Mouse (Mus musculus) forebrain, embryonic 11.5 days (tissue): ENCODE measurements at regions not wholly inside any gene's neighbourhood (a gene's known extent, or its start where the extent isn't known, plus 50 kb on each side); places are given as distances from the start of the nearest gene placed in this dataset.

ENCODE experiments used
- ATAC-seq: fragments of 200-750 bp; cut with Nextera tagmentation; replicated peaks from 2 replicates; pipeline ENCODE4 v1.8.0; 2017; ENCODE audit warnings: moderate TSS enrichment; ENCODE audit not compliant: low FRiP score
- DNase-seq: peaks from one replicate; pipeline ENCODE4 v3.0.0-alpha.2; 2017; ENCODE audit warnings: low spot score
- H3K27ac ChIP-seq: fragments of 300-500 bp; sonication (generic); 2 replicates; pipeline ENCODE4 v1.5.1; 2014; ENCODE audit warnings: low read depth, low read length
- H3K27me3 ChIP-seq: fragments of 300-500 bp; sonication (generic); 2 replicates; pipeline ENCODE4 v1.6.1; 2014; ENCODE audit warnings: mild to moderate bottlenecking, low read length, mixed read lengths; ENCODE audit not compliant: control insufficient read depth, insufficient read depth
- H3K36me3 ChIP-seq: fragments of 300-500 bp; sonication (generic); 2 replicates; pipeline ENCODE4 v1.6.1; 2014; ENCODE audit warnings: mild to moderate bottlenecking, low read length, moderate library complexity, mixed read lengths; ENCODE audit not compliant: control insufficient read depth, insufficient read depth
- H3K4me1 ChIP-seq: fragments of 300-500 bp; sonication (generic); replicated peaks from 2 replicates; pipeline ENCODE4 v1.6.1; 2014; ENCODE audit warnings: low read length, mixed read lengths; ENCODE audit not compliant: control insufficient read depth, insufficient read depth
- H3K4me2 ChIP-seq: fragments of 300-500 bp; sonication (generic); 2 replicates; pipeline ENCODE4 v1.6.1; 2014; ENCODE audit warnings: low read depth, mild to moderate bottlenecking, low read length, moderate library complexity, mixed read lengths; ENCODE audit not compliant: severe bottlenecking
- H3K4me3 ChIP-seq: fragments of 300-500 bp; sonication (generic); 2 replicates; pipeline ENCODE4 v1.5.1; 2014; ENCODE audit warnings: low read depth, low read length
- H3K9ac ChIP-seq: fragments of 300-500 bp; sonication (generic); 2 replicates; pipeline ENCODE4 v1.6.1; 2014; ENCODE audit warnings: low read length
- H3K9me3 ChIP-seq: fragments of 300-500 bp; sonication (generic); 2 replicates; pipeline ENCODE4 v1.6.1; 2016; ENCODE audit warnings: low read length, mixed read lengths; ENCODE audit not compliant: control insufficient read depth
- WGBS: fragments of 180-500 bp; shearing (Covaris S2); extraction: QIAGEN DNeasy Blood & Tissue Kit; methylation state at CpG from one replicate; pipeline ENCODE4 v1.1.7; 2014; 5-methylcytosine and 5-hydroxymethylcytosine counted together

GRCm38 (mm10) chr1:119234449-119234848, 181.0 kb upstream of the Gli2 start:
- Histone ChIP-seq H3K4me1 (no peaks in the 10 kb centered on the region), H3K36me3 (no peaks in the 10 kb centered on the region), H3K9ac (no peak overlapping the region), H3K4me2 (no peak overlapping the region), H3K9me3 (no peaks in the 10 kb centered on the region; the same call in 1 of the 2 replicates), H3K4me3 (no peak overlapping the region), H3K27me3 (no peaks in the 10 kb centered on the region), H3K27ac (no peak overlapping the region)
- DNase-seq (no peak), ATAC-seq (no peak)
- 94% methylated on average over 9 of the region's 9 CpGs for WGBS

GRCm38 (mm10) chr1:119226996-119227395, 173.6 kb upstream of the Gli2 start:
- ATAC-seq: no peak
- WGBS: 91% methylated on average over 2 of the region's 2 CpGs
- no peak overlapping the region for H3K9ac ChIP-seq

GRCm38 (mm10) chr1:119223876-119224275, 170.5 kb upstream of the Gli2 start:
- H3K27me3 ChIP-seq: no peaks in the 10 kb centered on the region
- H3K27ac ChIP-seq: no peak overlapping the region
- no peak overlapping the region for H3K4me2 ChIP-seq
- H3K4me1 ChIP-seq: no peaks in the 10 kb centered on the region
- WGBS: 91% methylated on average over 8 of the region's 8 CpGs
- no peaks in the 10 kb centered on the region for H3K9me3 ChIP-seq
- DNase-seq (no peak), ATAC-seq (no peak)
- H3K9ac ChIP-seq: no peak overlapping the region
- H3K36me3 ChIP-seq: no peaks in the 10 kb centered on the region
- no peak overlapping the region for H3K4me3 ChIP-seq

More at GRCm38 (mm10) chr1:119226996-119227395, 173.6 kb upstream of the Gli2 start:
- H3K4me3 ChIP-seq: no peak overlapping the region
- no peaks in the 10 kb centered on the region for H3K4me1 ChIP-seq
- DNase-seq: no peak
- no peak overlapping the region for H3K4me2 ChIP-seq
- H3K36me3 ChIP-seq: no peaks in the 10 kb centered on the region
- H3K9me3 ChIP-seq: no peaks in the 10 kb centered on the region
- H3K27me3 ChIP-seq: no peaks in the 10 kb centered on the region
- H3K27ac ChIP-seq: no peak overlapping the region

GRCm38 (mm10) chr1:119221901-119222300, 168.5 kb upstream of the Gli2 start:
- Histone ChIP-seq H3K27me3 (no peaks in the 10 kb centered on the region), H3K4me1 (no peaks in the 10 kb centered on the region), H3K9me3 (no peaks in the 10 kb centered on the region), H3K36me3 (no peaks in the 10 kb centered on the region), H3K4me3 (no peak overlapping the region), H3K27ac (no peak overlapping the region), H3K4me2 (no peak overlapping the region), H3K9ac (no peak overlapping the region)
- DNase-seq: no peak
- ATAC-seq: no peak
- 90% methylated on average over 6 of the region's 6 CpGs for WGBS

- H3K9ac ChIP-seq: no peak overlapping the region
- no peaks in the 10 kb centered on the region for H3K4me1 ChIP-seq
- no peak for DNase-seq
- no peaks in the 10 kb centered on the region for H3K27me3 ChIP-seq
- 79% methylated on average over 7 of the region's 7 CpGs for WGBS
- H3K4me3 ChIP-seq: no peak overlapping the region
- H3K27ac ChIP-seq: no peak overlapping the region
- H3K9me3 ChIP-seq: no peaks in the 10 kb centered on the region
- no peak overlapping the region for H3K4me2 ChIP-seq
- no peak for ATAC-seq
- no peaks in the 10 kb centered on the region for H3K36me3 ChIP-seq
Measured at GRCm38 (mm10) chr1:119221012-119221411, 167.6 kb upstream of the Gli2 start.

- WGBS: 86% methylated on average over 10 of the region's 10 CpGs
- no peak overlapping the region for H3K4me2 ChIP-seq
- no peaks in the 10 kb centered on the region for H3K27me3 ChIP-seq
- no peak overlapping the region for H3K9ac ChIP-seq
- no peaks in the 10 kb centered on the region for H3K36me3 ChIP-seq
- H3K4me3 ChIP-seq: no peak overlapping the region
- H3K9me3 ChIP-seq: no peaks in the 10 kb centered on the region
- ATAC-seq: no peak
- no peak for DNase-seq
- no peaks in the 10 kb centered on the region for H3K4me1 ChIP-seq
- H3K27ac ChIP-seq: no peak overlapping the region
Measured at GRCm38 (mm10) chr1:119219817-119220216, 166.4 kb upstream of the Gli2 start.

- ATAC-seq: no peak
Measured at GRCm38 (mm10) chr1:119217387-119217786, 164.0 kb upstream of the Gli2 start.

GRCm38 (mm10) chr1:119209607-119210007, 156.2 kb upstream of the Gli2 start:
- Histone ChIP-seq H3K4me1 (no peaks in the 10 kb centered on the region), H3K27ac (no peak overlapping the region), H3K9ac (no peak overlapping the region), H3K4me3 (no peak overlapping the region), H3K27me3 (no peaks in the 10 kb centered on the region), H3K9me3 (no peaks in the 10 kb centered on the region), H3K4me2 (no peak overlapping the region), H3K36me3 (no peaks in the 10 kb centered on the region)
- ATAC-seq (no peak), DNase-seq (no peak)
- WGBS: 72% methylated on average over 7 of the region's 7 CpGs

More at GRCm38 (mm10) chr1:119217387-119217786, 164.0 kb upstream of the Gli2 start:
- no peaks in the 10 kb centered on the region for H3K9me3 ChIP-seq
- H3K36me3 ChIP-seq: no peaks in the 10 kb centered on the region
- H3K4me1 ChIP-seq: no peaks in the 10 kb centered on the region
- no peak overlapping the region for H3K4me2 ChIP-seq
- H3K27me3 ChIP-seq: no peaks in the 10 kb centered on the region
- no peak for DNase-seq
- no peak overlapping the region for H3K9ac ChIP-seq
- WGBS: 59% methylated on average over 4 of the region's 4 CpGs
- H3K27ac ChIP-seq: no peak overlapping the region
- no peak overlapping the region for H3K4me3 ChIP-seq

- ATAC-seq (no peak), DNase-seq (no peak)
- Histone ChIP-seq H3K9ac (no peak overlapping the region), H3K4me2 (no peak overlapping the region), H3K9me3 (no peaks in the 10 kb centered on the region), H3K36me3 (no peaks in the 10 kb centered on the region), H3K4me1 (no peaks in the 10 kb centered on the region), H3K27me3 (no peaks in the 10 kb centered on the region), H3K4me3 (no peak overlapping the region), H3K27ac (no peak overlapping the region)
- 85% methylated on average over 6 of the region's 6 CpGs for WGBS
Measured at GRCm38 (mm10) chr1:119202456-119202855, 149.0 kb upstream of the Gli2 start.
